Mouse (Mus musculus): Measurements from ENCODE around the gene Efhd1.

- TF ChIP-seq CTCF (IDR thresholded peaks at IDR 0.05; ENCODE audit: borderline replicate concordance, insufficient read depth, low read depth, low read length): no peak
- TF ChIP-seq POLR2A (IDR thresholded peaks at IDR 0.05; ENCODE audit: borderline replicate concordance, insufficient read depth, low read length): no peak
These were observed 96.1 kb downstream of the Efhd1 start for GRCm38 (mm10) chr1:87360276-87360675.
